Mouse (Mus musculus): ENCODE data around the gene Gm13278. TPM values are rescaled to one million over a fixed set of nuclear protein-coding genes. Genes with fewer than 3 reads are reported as not detected.

The Gm13278 gene
- polyA plus RNA-seq, 1 experiment from 2014 or later, result not detected

DNA sequence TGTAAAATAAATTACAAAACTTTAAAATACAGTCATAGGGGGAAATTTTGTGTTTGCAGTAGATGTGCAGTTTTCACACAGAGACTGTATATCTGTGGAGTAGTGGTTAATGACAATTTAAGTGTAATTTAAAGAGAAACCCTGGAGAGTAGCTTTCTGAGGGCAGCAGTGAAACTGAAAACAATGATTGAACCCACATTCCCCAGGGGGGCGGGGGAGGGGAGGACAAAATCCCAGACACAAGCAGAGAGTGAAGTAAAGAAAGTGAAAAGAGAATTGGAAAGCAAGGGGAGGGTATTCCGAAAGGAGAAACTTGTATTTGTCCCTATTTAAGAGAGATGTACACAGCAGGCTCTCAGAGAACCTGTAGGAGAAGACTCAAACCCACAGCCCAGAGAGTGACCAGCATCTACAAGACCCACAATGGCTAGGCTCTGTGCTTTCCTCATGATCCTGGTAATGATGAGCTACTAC is 50.1 kb downstream of the Gm13278 start, which contains the start of gene Ifna4:
Ifna4 (plus strand) TSS at position 424 of the 474 bp plus-strand sequence.
- WGBS, result 40% methylated on average over 2 of the region's 2 CpGs
- Histone ChIP-seq H3K4me1 (no peaks in the 10 kb centered on the region), H3K27me3 (replicated peaks) (no peaks in the 10 kb centered on the region), H3K9ac (replicated peaks) (no peak within 1 kb of the TSS), H3K4me2 (no peak within 1 kb of the TSS), H3K36me3 (no peaks in the 10 kb centered on the region), H3K9me3 (replicated peaks) (no peaks in the 10 kb centered on the region), H3K4me3 (replicated peaks) (no peak within 1 kb of the TSS), H3K27ac (replicated peaks) (no peak within 1 kb of the TSS)
- no peak for ATAC-seq (ENCODE audit: low FRiP score)

Other genes starting within 250 kb of the Gm13278 start
- gene Ifna15, start 233.3 kb upstream of the Gm13278 start, polyA plus RNA-seq (2015; fragmentation: Nextera tagmentation; extraction: Ambion mirVana), result not detected in 2 replicates
- not detected in 2 replicates for gene Ifna14, start 219.8 kb upstream of the Gm13278 start, polyA plus RNA-seq (2015; fragmentation: Nextera tagmentation; extraction: Ambion mirVana)
- not detected in 2 replicates for gene Ifna9, start 199.2 kb upstream of the Gm13278 start, polyA plus RNA-seq (2015; fragmentation: Nextera tagmentation; extraction: Ambion mirVana)
- gene Ifna12, start 188.2 kb upstream of the Gm13278 start, polyA plus RNA-seq (2015; fragmentation: Nextera tagmentation; extraction: Ambion mirVana), result not detected in 2 replicates
- gene C87499, start 157.1 kb upstream of the Gm13278 start, polyA plus RNA-seq (2015; fragmentation: Nextera tagmentation; extraction: Ambion mirVana), result not detected in 2 replicates
- not detected in 2 replicates for gene Ifna13, start 147.1 kb upstream of the Gm13278 start, polyA plus RNA-seq (2015; fragmentation: Nextera tagmentation; extraction: Ambion mirVana)
- gene Ifna16, start 114.6 kb upstream of the Gm13278 start, polyA plus RNA-seq (2015; fragmentation: Nextera tagmentation; extraction: Ambion mirVana), result not detected in 2 replicates
- gene Ifna2, start 107.6 kb upstream of the Gm13278 start, polyA plus RNA-seq (2015; fragmentation: Nextera tagmentation; extraction: Ambion mirVana), result not detected in 2 replicates
- not detected in 2 replicates for gene Ifnab, start 100.2 kb upstream of the Gm13278 start, polyA plus RNA-seq (2015; fragmentation: Nextera tagmentation; extraction: Ambion mirVana)
- gene Gm26566, start 69.7 kb upstream of the Gm13278 start, polyA plus RNA-seq (2015; fragmentation: Nextera tagmentation; extraction: Ambion mirVana), result 1.0 and 1.4 TPM in 2 replicates
- gene Klhl9, start 69.1 kb upstream of the Gm13278 start, polyA plus RNA-seq (2015; fragmentation: Nextera tagmentation; extraction: Ambion mirVana), result 95.7 and 97.8 TPM in 2 replicates
- gene Gm13271, start 36.7 kb upstream of the Gm13278 start, polyA plus RNA-seq (2015; fragmentation: Nextera tagmentation; extraction: Ambion mirVana), result not detected in 2 replicates
- gene Gm13283, start 31.4 kb upstream of the Gm13278 start, polyA plus RNA-seq (2015; fragmentation: Nextera tagmentation; extraction: Ambion mirVana), result 0.18 TPM in 1 of 2 replicates, not detected in the other
- gene Gm13290, start 17.7 kb upstream of the Gm13278 start, polyA plus RNA-seq (2015; fragmentation: Nextera tagmentation; extraction: Ambion mirVana), result not detected in 2 replicates
- gene Gm13289, start 14.6 kb upstream of the Gm13278 start, polyA plus RNA-seq (2015; fragmentation: Nextera tagmentation; extraction: Ambion mirVana), result not detected in 2 replicates
- not detected in 2 replicates for gene Gm13272, start 11.7 kb upstream of the Gm13278 start, polyA plus RNA-seq (2015; fragmentation: Nextera tagmentation; extraction: Ambion mirVana)
- gene Ifnz, start 9.4 kb upstream of the Gm13278 start, polyA plus RNA-seq (2015; fragmentation: Nextera tagmentation; extraction: Ambion mirVana), result not detected in 2 replicates
- not detected in 2 replicates for gene Gm13276, start 5.8 kb upstream of the Gm13278 start, polyA plus RNA-seq (2015; fragmentation: Nextera tagmentation; extraction: Ambion mirVana)
- gene Gm13277, start 2.9 kb upstream of the Gm13278 start, polyA plus RNA-seq (2015; fragmentation: Nextera tagmentation; extraction: Ambion mirVana), result not detected in 2 replicates
- not detected in 2 replicates for gene Gm13275, start 2.9 kb downstream of the Gm13278 start, polyA plus RNA-seq (2015; fragmentation: Nextera tagmentation; extraction: Ambion mirVana)
- not detected in 2 replicates for gene Gm13279, start 5.8 kb downstream of the Gm13278 start, polyA plus RNA-seq (2015; fragmentation: Nextera tagmentation; extraction: Ambion mirVana)
- 0.38 TPM in 1 of 2 replicates, not detected in the other for gene Gm13285, start 8.1 kb downstream of the Gm13278 start, polyA plus RNA-seq (2015; fragmentation: Nextera tagmentation; extraction: Ambion mirVana)
- not detected in 2 replicates for gene Gm13287, start 11.7 kb downstream of the Gm13278 start, polyA plus RNA-seq (2015; fragmentation: Nextera tagmentation; extraction: Ambion mirVana)
- not detected in 2 replicates for gene Gm13288, start 14.0 kb downstream of the Gm13278 start, polyA plus RNA-seq (2015; fragmentation: Nextera tagmentation; extraction: Ambion mirVana)
- not detected in 2 replicates for gene Ifna7, start 24.7 kb downstream of the Gm13278 start, polyA plus RNA-seq (2015; fragmentation: Nextera tagmentation; extraction: Ambion mirVana)
- not detected in 2 replicates for gene Ifna11, start 28.4 kb downstream of the Gm13278 start, polyA plus RNA-seq (2015; fragmentation: Nextera tagmentation; extraction: Ambion mirVana)
- gene Ifna6, start 35.9 kb downstream of the Gm13278 start, polyA plus RNA-seq (2015; fragmentation: Nextera tagmentation; extraction: Ambion mirVana), result not detected in 2 replicates
- gene Ifna5, start 44.0 kb downstream of the Gm13278 start, polyA plus RNA-seq (2015; fragmentation: Nextera tagmentation; extraction: Ambion mirVana), result not detected in 2 replicates
- not detected in 2 replicates for gene Ifna4, start 50.3 kb downstream of the Gm13278 start, polyA plus RNA-seq (2015; fragmentation: Nextera tagmentation; extraction: Ambion mirVana)
- gene Ifna1, start 58.5 kb downstream of the Gm13278 start, polyA plus RNA-seq (2015; fragmentation: Nextera tagmentation; extraction: Ambion mirVana), result not detected in 2 replicates
- gene Ifne, start 88.7 kb downstream of the Gm13278 start, polyA plus RNA-seq (2015; fragmentation: Nextera tagmentation; extraction: Ambion mirVana), result not detected in 2 replicates